Mouse (Mus musculus): ENCODE data around the gene Ssbp2. TPM values are rescaled to one million over a fixed set of nuclear protein-coding genes. Genes with fewer than 3 reads are reported as not detected.

Gene Ssbp2
- total RNA-seq, 2 experiments from 2014 or later: 18.6 to 26.4 TPM

GRCm38 (mm10) chr13:91619431-91619830 is 159.3 kb downstream of the Ssbp2 start:
- DNase-seq: no peak
- no peak for TF ChIP-seq CTCF (IDR thresholded peaks at IDR 0.05)
- Histone ChIP-seq H3K4me3 (no peak overlapping the region), H3K27ac (no peak overlapping the region)
- intact Hi-C loops (cut with DNase I): no loop called here

GRCm38 (mm10) chr13:91620541-91620940 is 160.5 kb downstream of the Ssbp2 start:
- no peak for DNase-seq
- H3K27ac ChIP-seq: no peak overlapping the region
- H3K4me3 ChIP-seq: no peak overlapping the region
- intact Hi-C loops (cut with DNase I): no loop called here
- TF ChIP-seq CTCF (IDR thresholded peaks at IDR 0.05): no peak

GRCm38 (mm10) chr13:91631291-91631799 is 171.3 kb downstream of the Ssbp2 start:
- Histone ChIP-seq H3K4me3 (no peak overlapping the region), H3K27ac (no peak overlapping the region)
- TF ChIP-seq CTCF (IDR thresholded peaks at IDR 0.05): no peak
- DNase-seq: no peak
- intact Hi-C loops (cut with DNase I): loop anchor here (10.0 kb wide), 1 partner anchor 407 kb away; the partner anchor contains the start of gene Atg10

- DNase-seq: no peak
- Histone ChIP-seq H3K27ac (no peak overlapping the region), H3K4me3 (no peak overlapping the region)
- no peak for TF ChIP-seq CTCF (IDR thresholded peaks at IDR 0.05)
- intact Hi-C loops (cut with DNase I): loop anchor here (10.0 kb wide), 1 partner anchor 409 kb away; the partner anchor contains the start of gene Atg10
Measured at GRCm38 (mm10) chr13:91634123-91634522, 174.0 kb downstream of the Ssbp2 start.

GRCm38 (mm10) chr13:91635957-91636356 is 175.9 kb downstream of the Ssbp2 start:
- Histone ChIP-seq H3K4me3 (no peak overlapping the region), H3K27ac (no peak overlapping the region)
- no peak for DNase-seq
- intact Hi-C loops (cut with DNase I): loop anchor here (2.0 to 10.0 kb wide), 4 partner anchors 264 to 705 kb away; partner anchors contain the start of gene Atg10
- no peak for TF ChIP-seq CTCF (IDR thresholded peaks at IDR 0.05)

GRCm38 (mm10) chr13:91636814-91637213 is 176.7 kb downstream of the Ssbp2 start:
- intact Hi-C loops (cut with DNase I): loop anchor here (1.0 to 10.0 kb wide), 5 partner anchors 173 to 706 kb away; partner anchors contain the start of gene Atg10
- H3K27ac ChIP-seq: no peak overlapping the region
- DNase-seq: peak; percentile 82
- H3K4me3 ChIP-seq: no peak overlapping the region
- peak; percentile 95 for TF ChIP-seq CTCF (IDR thresholded peaks at IDR 0.05)

- TF ChIP-seq CTCF (IDR thresholded peaks at IDR 0.05): no peak
- Histone ChIP-seq H3K4me3 (no peak overlapping the region), H3K27ac (no peak overlapping the region)
- DNase-seq: no peak
- intact Hi-C loops (cut with DNase I): loop anchor here (5.0 to 10.0 kb wide), 3 partner anchors 267 to 672 kb away; partner anchors contain the start of gene Atg10
Measured at GRCm38 (mm10) chr13:91638836-91639235, 178.8 kb downstream of the Ssbp2 start.

- intact Hi-C loops (cut with DNase I): no loop called here
- H3K27ac ChIP-seq: no peak overlapping the region
- no peak for DNase-seq
- TF ChIP-seq CTCF (IDR thresholded peaks at IDR 0.05): no peak
- no peak overlapping the region for H3K4me3 ChIP-seq
Measured at GRCm38 (mm10) chr13:91640219-91640618, 180.1 kb downstream of the Ssbp2 start.

- intact Hi-C loops (cut with DNase I): no loop called here
- TF ChIP-seq CTCF (IDR thresholded peaks at IDR 0.05): peak; percentile 51
- Histone ChIP-seq H3K4me3 (no peak overlapping the region), H3K27ac (no peak overlapping the region)
- DNase-seq: peak; percentile 43
Measured at GRCm38 (mm10) chr13:91648240-91648639, 188.2 kb downstream of the Ssbp2 start.

- H3K27ac ChIP-seq: no peak overlapping the region
- TF ChIP-seq CTCF (IDR thresholded peaks at IDR 0.05): no peak
- intact Hi-C loops (cut with DNase I): no loop called here
- DNase-seq: no peak
- no peak overlapping the region for H3K4me3 ChIP-seq
Measured at GRCm38 (mm10) chr13:91649926-91650325, 189.8 kb downstream of the Ssbp2 start.

GRCm38 (mm10) chr13:91661068-91661795 is 201.1 kb downstream of the Ssbp2 start:
- no peak overlapping the region for H3K27ac ChIP-seq

GRCm38 (mm10) chr13:91662751-91663150 is 202.7 kb downstream of the Ssbp2 start:
- TF ChIP-seq CTCF (IDR thresholded peaks at IDR 0.05): no peak
- no peak overlapping the region for H3K27ac ChIP-seq
- no peak overlapping the region for H3K4me3 ChIP-seq
- no peak for DNase-seq
- intact Hi-C loops (cut with DNase I): no loop called here

More at GRCm38 (mm10) chr13:91661068-91661795, 201.1 kb downstream of the Ssbp2 start:
- DNase-seq: no peak
- intact Hi-C loops (cut with DNase I): no loop called here
- no peak for TF ChIP-seq CTCF (IDR thresholded peaks at IDR 0.05)
- no peak overlapping the region for H3K4me3 ChIP-seq

GRCm38 (mm10) chr13:91673241-91673640 is 213.2 kb downstream of the Ssbp2 start:
- TF ChIP-seq CTCF (IDR thresholded peaks at IDR 0.05): no peak
- intact Hi-C loops (cut with DNase I): no loop called here
- no peak overlapping the region for H3K27ac ChIP-seq
- H3K4me3 ChIP-seq: no peak overlapping the region
- DNase-seq: no peak

Data from gastrocnemius, adult 2 months (tissue).